Mouse (Mus musculus) neural tube, embryonic 14.5 days (tissue): ENCODE data around the gene Slc7a1. TPM values are rescaled to one million over a fixed set of nuclear protein-coding genes. Genes with fewer than 3 reads are reported as not detected.

Source experiments
- ATAC-seq: fragments of 200-750 bp; cut with Nextera tagmentation; 2 replicates; pipeline ENCODE4 v1.8.0; 2017; ENCODE audit warnings: low read depth, mild to moderate bottlenecking, moderate TSS enrichment, moderate library complexity
- H3K27ac ChIP-seq: fragments of 300-500 bp; sonication (generic); 2 replicates; pipeline ENCODE4 v1.5.1; 2014; ENCODE audit warnings: low read depth, mild to moderate bottlenecking, control low read depth, low read length, moderate library complexity, mixed read lengths
- H3K27me3 ChIP-seq: fragments of 300-500 bp; sonication (generic); 2 replicates; pipeline ENCODE4 v1.6.1; 2014; ENCODE audit warnings: low read length; ENCODE audit not compliant: control insufficient read depth, insufficient read depth
- H3K36me3 ChIP-seq: fragments of 300-500 bp; sonication (generic); 2 replicates; pipeline ENCODE4 v1.6.1; 2014; ENCODE audit warnings: low read length, mixed read lengths; ENCODE audit not compliant: control insufficient read depth, insufficient read depth
- H3K4me1 ChIP-seq: fragments of 300-500 bp; sonication (generic); 2 replicates; pipeline ENCODE4 v1.6.1; 2014; ENCODE audit warnings: low read length; ENCODE audit not compliant: control insufficient read depth, insufficient read depth
- H3K4me2 ChIP-seq: fragments of 300-500 bp; sonication (generic); 2 replicates; pipeline ENCODE4 v1.6.1; 2014; ENCODE audit warnings: mild to moderate bottlenecking, low read depth, low read length, control low read depth
- H3K4me3 ChIP-seq: fragments of 300-500 bp; sonication (generic); 2 replicates; pipeline ENCODE4 v1.5.1; 2014; ENCODE audit warnings: low read depth, low read length, control low read depth, mixed read lengths
- H3K9ac ChIP-seq: fragments of 300-500 bp; sonication (generic); replicated peaks from 2 replicates; pipeline ENCODE4 v1.6.1; 2014; ENCODE audit warnings: low read depth, mild to moderate bottlenecking, control low read depth, low read length, mixed read lengths
- H3K9me3 ChIP-seq: fragments of 300-500 bp; sonication (generic); 2 replicates; pipeline ENCODE4 v1.6.1; 2016; ENCODE audit warnings: low read length; ENCODE audit not compliant: control insufficient read depth
- WGBS: fragments of 180-500 bp; shearing (Covaris S2); extraction: QIAGEN DNeasy Blood & Tissue Kit; methylation state at CpG from one replicate; pipeline ENCODE4 v1.1.7; 2014; 5-methylcytosine and 5-hydroxymethylcytosine counted together
- polyA plus RNA-seq: library from polyadenylated mRNA; unstranded; fragments of >200 nt; fragmentation: Nextera tagmentation; extraction: Ambion mirVana; gene quantifications from 2 replicates; pipeline ENCODE4 v1.2.1, GENCODE M21; 2014

The Slc7a1 gene
- polyA plus RNA-seq, 1 experiment from 2014 or later, result 50.0 TPM

GRCm38 (mm10) chr5:148282093-148282492 lies 117.6 kb downstream of the Slc7a1 start:
- Histone ChIP-seq H3K4me3 (no peak overlapping the region), H3K9me3 (no peaks in the 10 kb centered on the region), H3K36me3 (no peaks in the 10 kb centered on the region), H3K4me1 (no peaks in the 10 kb centered on the region), H3K27me3 (no peaks in the 10 kb centered on the region), H3K9ac (no peak overlapping the region), H3K27ac (no peak overlapping the region), H3K4me2 (no peak overlapping the region)
- ATAC-seq, result no peak
- WGBS, result 84% methylated on average over 6 of the region's 6 CpGs

GRCm38 (mm10) chr5:148280321-148280720 lies 119.4 kb downstream of the Slc7a1 start:
- H3K36me3 ChIP-seq, result no peaks in the 10 kb centered on the region
- no peak for ATAC-seq
- no peak overlapping the region for H3K9ac ChIP-seq
- no peaks in the 10 kb centered on the region for H3K27me3 ChIP-seq
- H3K4me3 ChIP-seq, result no peak overlapping the region
- WGBS, result 79% methylated on average over 5 of the region's 5 CpGs
- no peak overlapping the region for H3K4me2 ChIP-seq
- H3K9me3 ChIP-seq, result no peaks in the 10 kb centered on the region
- H3K27ac ChIP-seq, result no peak overlapping the region
- H3K4me1 ChIP-seq, result no peaks in the 10 kb centered on the region

GRCm38 (mm10) chr5:148278233-148278632 lies 121.5 kb downstream of the Slc7a1 start:
- Histone ChIP-seq H3K4me2 (no peak overlapping the region), H3K27me3 (no peaks in the 10 kb centered on the region), H3K4me1 (no peaks in the 10 kb centered on the region), H3K27ac (no peak overlapping the region), H3K4me3 (no peak overlapping the region), H3K9ac (no peak overlapping the region), H3K36me3 (no peaks in the 10 kb centered on the region), H3K9me3 (no peaks in the 10 kb centered on the region)
- ATAC-seq, result no peak
- WGBS, result 86% methylated on average over 8 of the region's 8 CpGs

Other genes with a start within 250 kb of the Slc7a1 start
- 110 and 112 TPM in 2 replicates for gene Ubl3, start 152.9 kb upstream of the Slc7a1 start, polyA plus RNA-seq